Mouse (Mus musculus) MEL (cell line): Measurements from ENCODE around the gene Th. TPM values are rescaled to one million over a fixed set of nuclear protein-coding genes. Genes with fewer than 3 reads are reported as not detected.

Experiments
- DNase-seq: peaks from one replicate; pipeline ENCODE4 v3.0.0; 2011; ENCODE audit warnings: low read depth, low spot score
- H3K27ac ChIP-seq: 2 replicates; pipeline ENCODE4 v1.5.1; 2012; ENCODE audit warnings: low read depth, mild to moderate bottlenecking, control low read depth, low read length, moderate library complexity; ENCODE audit not compliant: control insufficient read depth
- H3K27me3 ChIP-seq, 2 experiments: fragments of 150-350 bp in 1 of 2; sonication (generic) in 1 of 2; 2 replicates each; pipeline ENCODE4 v1.6.1; 2012; ENCODE audit warnings: low read length in 2 of 2, mild to moderate bottlenecking in 2 of 2, improper control_type of control experiment in 1 of 2, moderate library complexity in 1 of 2; ENCODE audit not compliant: insufficient read depth in 2 of 2, control insufficient read depth in 1 of 2
- H3K36me3 ChIP-seq, 2 experiments: 2 replicates each; pipeline ENCODE4 v1.6.1; 2012 to 2014; ENCODE audit warnings: low read length in 2 of 2, improper control_type of control experiment in 1 of 2, inconsistent platforms in 1 of 2, mild to moderate bottlenecking in 1 of 2; ENCODE audit not compliant: insufficient read depth in 2 of 2, control insufficient read depth in 1 of 2
- H3K4me1 ChIP-seq, 2 experiments: fragments of 150-350 bp in 1 of 2; sonication (generic) in 1 of 2; 2 replicates each; pipeline ENCODE4 v1.6.1; 2012; ENCODE audit warnings: low read length in 2 of 2, improper control_type of control experiment in 1 of 2, mild to moderate bottlenecking in 1 of 2; ENCODE audit not compliant: insufficient read depth in 2 of 2, control insufficient read depth in 1 of 2
- H3K4me3 ChIP-seq, 2 experiments: fragments of 150-350 bp in 1 of 2; sonication (generic) in 1 of 2; 2 replicates each; pipeline ENCODE4 v1.5.1; 2012; ENCODE audit warnings: low read depth in 2 of 2, low read length in 2 of 2, mild to moderate bottlenecking in 2 of 2, moderate library complexity in 2 of 2, control low read depth in 1 of 2, improper control_type of control experiment in 1 of 2; ENCODE audit not compliant: control insufficient read depth in 1 of 2, insufficient read depth in 1 of 2
- H3K79me2 ChIP-seq: 2 replicates; pipeline ENCODE4 v1.6.1; 2012; ENCODE audit warnings: mild to moderate bottlenecking, low read length, moderate library complexity; ENCODE audit not compliant: control insufficient read depth, poor library complexity, insufficient read depth
- H3K9ac ChIP-seq: 2 replicates; pipeline ENCODE4 v1.6.1; 2012; ENCODE audit warnings: low read depth, mild to moderate bottlenecking, control low read depth, low read length, moderate library complexity; ENCODE audit not compliant: control insufficient read depth, poor library complexity, severe bottlenecking
- H3K9me3 ChIP-seq: fragments of 150-350 bp; sonication (generic); replicated peaks from 2 replicates; pipeline ENCODE4 v1.6.1; 2012; ENCODE audit warnings: mild to moderate bottlenecking, low read length, improper control_type of control experiment, moderate library complexity; ENCODE audit not compliant: insufficient read depth
- CTCF ChIP-seq, 3 experiments: IDR thresholded peaks in 2 of 3; conservative IDR thresholded peaks in 1 of 3; 2 replicates each; pipeline ENCODE4 v1.5.1; 2011 to 2012; ENCODE audit warnings: low read length in 3 of 3, low read depth in 2 of 3, mild to moderate bottlenecking in 2 of 3, improper control_type of control experiment in 1 of 3, inconsistent platforms in 1 of 3, mixed read lengths in 1 of 3, moderate library complexity in 1 of 3; ENCODE audit not compliant: control insufficient read depth in 1 of 3, insufficient read depth in 1 of 3, poor library complexity in 1 of 3, severe bottlenecking in 1 of 3
- ELF1 ChIP-seq: IDR thresholded peaks from 2 replicates; pipeline ENCODE4 v1.6.1; 2014; ENCODE audit warnings: low read depth, mild to moderate bottlenecking, inconsistent platforms, low read length, improper control_type of control experiment, moderate library complexity
- GABPA ChIP-seq: IDR thresholded peaks from 2 replicates; pipeline ENCODE4 v1.6.1; 2012; ENCODE audit warnings: low read depth, mild to moderate bottlenecking, inconsistent platforms, low read length, improper control_type of control experiment, moderate library complexity
- HCFC1 ChIP-seq: IDR thresholded peaks from 2 replicates; pipeline ENCODE4 v1.6.1; 2012; ENCODE audit warnings: low read depth, mild to moderate bottlenecking, inconsistent platforms, low read length, improper control_type of control experiment, moderate library complexity
- JUND ChIP-seq: IDR thresholded peaks from 2 replicates; pipeline ENCODE4 v1.6.1; 2011; ENCODE audit warnings: low read depth, mild to moderate bottlenecking, improper control_type of control experiment, low read length
- KAT2A ChIP-seq: conservative IDR thresholded peaks from 2 replicates; pipeline ENCODE4 v1.6.1; 2012; ENCODE audit warnings: low read depth, low read length, improper control_type of control experiment, inconsistent platforms
- MAFK ChIP-seq: IDR thresholded peaks from 2 replicates; pipeline ENCODE4 v1.6.1; 2011; ENCODE audit warnings: low read depth, mild to moderate bottlenecking, low read length, improper control_type of control experiment, borderline replicate concordance
- MAZ ChIP-seq: IDR thresholded peaks from 2 replicates; pipeline ENCODE4 v1.6.1; 2012; ENCODE audit warnings: low read depth, mild to moderate bottlenecking, inconsistent platforms, low read length, improper control_type of control experiment
- NELFE ChIP-seq: IDR thresholded peaks from 2 replicates; pipeline ENCODE4 v1.6.1; 2011; ENCODE audit warnings: low read depth, low read length, improper control_type of control experiment
- POLR2A ChIP-seq, 2 experiments: IDR thresholded peaks; 2 replicates each; pipeline ENCODE4 v1.6.1; 2011 to 2012; ENCODE audit warnings: low read length in 2 of 2, mild to moderate bottlenecking in 2 of 2, control low read depth in 1 of 2, improper control_type of control experiment in 1 of 2, low read depth in 1 of 2, moderate library complexity in 1 of 2; ENCODE audit not compliant: control insufficient read depth in 1 of 2, insufficient read depth in 1 of 2, poor library complexity in 1 of 2
- POLR2AphosphoS2 ChIP-seq: IDR thresholded peaks from 2 replicates; pipeline ENCODE4 v1.6.1; 2011; ENCODE audit warnings: low read length, improper control_type of control experiment
- RCOR1 ChIP-seq: IDR thresholded peaks from 2 replicates; pipeline ENCODE4 v1.6.1; 2012; ENCODE audit warnings: low read depth, mild to moderate bottlenecking, inconsistent platforms, low read length, improper control_type of control experiment
- TAL1 ChIP-seq: IDR thresholded peaks from 2 replicates; pipeline ENCODE4 v1.6.1; 2012; ENCODE audit warnings: mild to moderate bottlenecking, inconsistent platforms, low read length, moderate library complexity, mixed read lengths
- TBP ChIP-seq: IDR thresholded peaks from 2 replicates; pipeline ENCODE4 v1.8.0; 2011; ENCODE audit warnings: low read depth, low read length, improper control_type of control experiment
- TCF12 ChIP-seq: IDR thresholded peaks from 2 replicates; pipeline ENCODE4 v1.6.1; 2014; ENCODE audit warnings: low read depth, mild to moderate bottlenecking, inconsistent platforms, low read length, improper control_type of control experiment, moderate library complexity
- ZC3H11A ChIP-seq: IDR thresholded peaks from 2 replicates; pipeline ENCODE4 v1.6.1; 2012; ENCODE audit warnings: low read depth, mild to moderate bottlenecking, inconsistent platforms, low read length, improper control_type of control experiment
- ZKSCAN1 ChIP-seq: IDR thresholded peaks from 2 replicates; pipeline ENCODE4 v1.6.1; 2012; ENCODE audit warnings: low read depth, mild to moderate bottlenecking, inconsistent platforms, low read length, improper control_type of control experiment, moderate library complexity
- ZNF384 ChIP-seq: IDR thresholded peaks from 2 replicates; pipeline ENCODE4 v1.6.1; 2012; ENCODE audit warnings: low read depth, mild to moderate bottlenecking, inconsistent platforms, low read length, improper control_type of control experiment
- polyA plus RNA-seq, 2 experiments: library from polyadenylated mRNA; stranded (reverse) in 1 of 2; unstranded in 1 of 2; fragments of >175 nt in 1 of 2; fragments of >200 nt in 1 of 2; gene quantifications; 2 replicates each; pipeline versions ENCODE4 v1.2.1 to v1.2.4; 2012; ENCODE audit warnings: low replicate concordance in 2 of 2, low read depth in 1 of 2; ENCODE audit not compliant: insufficient read length in 2 of 2, insufficient read depth in 1 of 2, missing spikeins in 1 of 2
- total RNA-seq: library from RNA; depleted of rRNA; stranded (reverse); fragments of 300-350 nt; gene quantifications from 2 replicates; pipeline ENCODE4 v1.2.3, GENCODE M21; 2012

The Th gene
- total and polyA plus RNA-seq, 3 experiments, result not detected

DNA sequence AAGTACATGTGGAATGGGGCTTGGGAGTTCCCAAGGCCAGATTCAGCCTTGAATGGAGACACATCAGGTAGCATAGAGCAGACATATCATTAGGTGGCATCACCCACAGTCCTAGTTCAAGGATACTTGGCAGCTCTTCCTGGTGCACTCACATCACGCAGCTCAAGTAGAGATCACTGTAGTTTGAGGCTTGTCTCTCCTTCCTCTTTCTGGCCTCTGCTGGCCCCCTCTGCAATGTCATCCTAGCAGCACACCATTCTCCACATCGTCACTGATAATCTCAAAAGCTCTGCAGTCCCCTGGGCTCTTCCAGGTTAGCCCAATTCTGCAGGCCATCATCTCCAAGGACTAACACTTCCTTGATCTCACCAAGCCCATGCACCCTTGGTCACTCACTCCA, 19.2 kb downstream of the Th start:
- peaks cover 3 to 5% of the 10 kb centered on the region in 2 experiments; a peak in 2 of 4 replicates for H3K27me3 ChIP-seq
- H3K27ac ChIP-seq, result no peak overlapping the region
- no peak for DNase-seq
- H3K9ac ChIP-seq, result no peak overlapping the region
- no peak for TF ChIP-seq TCF12
- no peak for TF ChIP-seq TBP
- no peak for TF ChIP-seq JUND
- no peak for TF ChIP-seq ELF1
- TF ChIP-seq POLR2A (IDR thresholded peaks at IDR 0.05; ENCODE audit: control insufficient read depth in 1 of 2, insufficient read depth in 1 of 2, low read depth in 1 of 2, low read length in 2 of 2, poor library complexity in 1 of 2), result no peak
- no peak for TF ChIP-seq RCOR1
- no peak for TF ChIP-seq HCFC1
- no peak for TF ChIP-seq TAL1
- H3K9me3 ChIP-seq, result no peaks in the 10 kb centered on the region
- no peaks in the 10 kb centered on the region for H3K79me2 ChIP-seq
- peaks cover 0 to 3% of the 10 kb centered on the region in 2 experiments; a peak in 2 of 4 replicates for H3K36me3 ChIP-seq
- no peak overlapping the region for H3K4me3 ChIP-seq
- H3K4me1 ChIP-seq, result 0 out of 4 replicates have a peak, but pooled peaks cover 0 to 4% of the 10 kb centered on the region in 2 experiments

GRCm38 (mm10) chr7:142910104-142910503, 20.8 kb downstream of the Th start:
- no peak for TF ChIP-seq CTCF (IDR thresholded peaks at IDR 0.05 in 2 of 3, conservative IDR thresholded peaks at IDR 0.05 in 1 of 3; ENCODE audit: control insufficient read depth in 1 of 3, insufficient read depth in 1 of 3, low read depth in 2 of 3, low read length in 3 of 3, poor library complexity in 1 of 3, severe bottlenecking in 1 of 3)
- no peak for TF ChIP-seq MAFK
- no peak for TF ChIP-seq NELFE
- TF ChIP-seq POLR2AphosphoS2, result no peak
- no peak for TF ChIP-seq GABPA
- no peak for TF ChIP-seq KAT2A
- no peak for TF ChIP-seq MAZ
- TF ChIP-seq ZNF384, result no peak
- no peak for TF ChIP-seq RCOR1
- TF ChIP-seq TBP, result no peak
- TF ChIP-seq ZKSCAN1, result no peak
- no peak for TF ChIP-seq ZC3H11A
- TF ChIP-seq, all 39 proteins: peak for 0
- Histone ChIP-seq H3K27ac (no peak overlapping the region), H3K4me3 (no peak overlapping the region), H3K36me3 (peaks cover 0 to 3% of the 10 kb centered on the region in 2 experiments; a peak in 2 of 4 replicates), H3K9me3 (no peaks in the 10 kb centered on the region), H3K9ac (no peak overlapping the region), H3K4me1 (0 out of 4 replicates have a peak, but pooled peaks cover 0 to 4% of the 10 kb centered on the region in 2 experiments), H3K79me2 (no peaks in the 10 kb centered on the region), H3K27me3 (peaks cover 3 to 5% of the 10 kb centered on the region in 2 experiments; a peak in 3 of 4 replicates)
- DNase-seq, result no peak
